Mouse (Mus musculus) MEL (cell line): ENCODE results near the gene Unc13a. TPM values are rescaled to one million over a fixed set of nuclear protein-coding genes. Genes with fewer than 3 reads are reported as not detected.

Source experiments
- DNase-seq: peaks from one replicate; pipeline ENCODE4 v3.0.0; 2011; ENCODE audit warnings: low read depth, low spot score
- H3K27ac ChIP-seq: 2 replicates; pipeline ENCODE4 v1.5.1; 2012; ENCODE audit warnings: low read depth, mild to moderate bottlenecking, control low read depth, low read length, moderate library complexity; ENCODE audit not compliant: control insufficient read depth
- H3K27me3 ChIP-seq, 2 experiments: fragments of 150-350 bp in 1 of 2; sonication (generic) in 1 of 2; 2 replicates each; pipeline ENCODE4 v1.6.1; 2012; ENCODE audit warnings: low read length in 2 of 2, mild to moderate bottlenecking in 2 of 2, improper control_type of control experiment in 1 of 2, moderate library complexity in 1 of 2; ENCODE audit not compliant: insufficient read depth in 2 of 2, control insufficient read depth in 1 of 2
- H3K36me3 ChIP-seq, 2 experiments: 2 replicates each; pipeline ENCODE4 v1.6.1; 2012 to 2014; ENCODE audit warnings: low read length in 2 of 2, improper control_type of control experiment in 1 of 2, inconsistent platforms in 1 of 2, mild to moderate bottlenecking in 1 of 2; ENCODE audit not compliant: insufficient read depth in 2 of 2, control insufficient read depth in 1 of 2
- H3K4me1 ChIP-seq, 2 experiments: fragments of 150-350 bp in 1 of 2; sonication (generic) in 1 of 2; 2 replicates each; pipeline ENCODE4 v1.6.1; 2012; ENCODE audit warnings: low read length in 2 of 2, improper control_type of control experiment in 1 of 2, mild to moderate bottlenecking in 1 of 2; ENCODE audit not compliant: insufficient read depth in 2 of 2, control insufficient read depth in 1 of 2
- H3K4me3 ChIP-seq, 2 experiments: fragments of 150-350 bp in 1 of 2; sonication (generic) in 1 of 2; 2 replicates each; pipeline ENCODE4 v1.5.1; 2012; ENCODE audit warnings: low read depth in 2 of 2, low read length in 2 of 2, mild to moderate bottlenecking in 2 of 2, moderate library complexity in 2 of 2, control low read depth in 1 of 2, improper control_type of control experiment in 1 of 2; ENCODE audit not compliant: control insufficient read depth in 1 of 2, insufficient read depth in 1 of 2
- H3K79me2 ChIP-seq: 2 replicates; pipeline ENCODE4 v1.6.1; 2012; ENCODE audit warnings: mild to moderate bottlenecking, low read length, moderate library complexity; ENCODE audit not compliant: control insufficient read depth, poor library complexity, insufficient read depth
- H3K9ac ChIP-seq: 2 replicates; pipeline ENCODE4 v1.6.1; 2012; ENCODE audit warnings: low read depth, mild to moderate bottlenecking, control low read depth, low read length, moderate library complexity; ENCODE audit not compliant: control insufficient read depth, poor library complexity, severe bottlenecking
- H3K9me3 ChIP-seq: fragments of 150-350 bp; sonication (generic); replicated peaks from 2 replicates; pipeline ENCODE4 v1.6.1; 2012; ENCODE audit warnings: mild to moderate bottlenecking, low read length, improper control_type of control experiment, moderate library complexity; ENCODE audit not compliant: insufficient read depth
- MAX ChIP-seq: IDR thresholded peaks from 2 replicates; pipeline ENCODE4 v1.6.1; 2011; ENCODE audit warnings: low read length, improper control_type of control experiment
- NELFE ChIP-seq: IDR thresholded peaks from 2 replicates; pipeline ENCODE4 v1.6.1; 2011; ENCODE audit warnings: low read depth, low read length, improper control_type of control experiment
- NRF1 ChIP-seq: IDR thresholded peaks from 2 replicates; pipeline ENCODE4 v1.6.1; 2014; ENCODE audit warnings: low read depth, mild to moderate bottlenecking, inconsistent platforms, low read length, improper control_type of control experiment, moderate library complexity; ENCODE audit not compliant: poor library complexity, insufficient read depth, severe bottlenecking
- POLR2AphosphoS5 ChIP-seq: IDR thresholded peaks from 2 replicates; pipeline ENCODE4 v1.6.1; 2012; ENCODE audit warnings: low read depth, borderline replicate concordance, mild to moderate bottlenecking, inconsistent platforms, low read length, moderate library complexity, mixed read lengths
- polyA plus RNA-seq, 2 experiments: library from polyadenylated mRNA; stranded (reverse) in 1 of 2; unstranded in 1 of 2; fragments of >175 nt in 1 of 2; fragments of >200 nt in 1 of 2; gene quantifications; 2 replicates each; pipeline versions ENCODE4 v1.2.1 to v1.2.4; 2012; ENCODE audit warnings: low replicate concordance in 2 of 2, low read depth in 1 of 2; ENCODE audit not compliant: insufficient read length in 2 of 2, insufficient read depth in 1 of 2, missing spikeins in 1 of 2
- total RNA-seq: library from RNA; depleted of rRNA; stranded (reverse); fragments of 300-350 nt; gene quantifications from 2 replicates; pipeline ENCODE4 v1.2.3, GENCODE M21; 2012; rRNA removed

The Unc13a gene
- total and polyA plus RNA-seq, 3 experiments: 0.81 to 3.6 TPM; not detected in 1

- no peak for TF ChIP-seq POLR2AphosphoS5
- no peak for TF ChIP-seq MAX
- TF ChIP-seq NRF1: no peak
- TF ChIP-seq NELFE: no peak
- H3K9me3 ChIP-seq: no peaks in the 10 kb centered on the region
- no peak overlapping the region for H3K27ac ChIP-seq
- DNase-seq: no peak
- H3K4me1 ChIP-seq: 0 out of 4 replicates have a peak, but pooled peaks cover 0 to 3% of the 10 kb centered on the region in 2 experiments
- H3K79me2 ChIP-seq: no peaks in the 10 kb centered on the region
- H3K27me3 ChIP-seq: no peaks in the 10 kb centered on the region; a peak in 2 of 4 replicates
- no peaks in the 10 kb centered on the region for H3K36me3 ChIP-seq
- no peak overlapping the region for H3K4me3 ChIP-seq
- no peak overlapping the region for H3K9ac ChIP-seq
Measured at GRCm38 (mm10) chr8:71574426-71574825, 97.1 kb downstream of the Unc13a start.

Other genes with a start within 250 kb of the Unc13a start
- 26.3 and 28.5 TPM in 2 replicates for gene Abhd8, start 208.1 kb downstream of the Unc13a start, total RNA-seq
- 10 to 100 TPM in 1 of 2 experiments, not detected in 1; 39.2 TPM for gene Abhd8, start 208.1 kb downstream of the Unc13a start, polyA plus RNA-seq
- gene Mrpl34, start 206.8 kb downstream of the Unc13a start, total RNA-seq: 123 and 143 TPM in 2 replicates
- 100 to 1,000 TPM in 1 of 2 experiments, not detected in 1; 196 TPM for gene Mrpl34, start 206.8 kb downstream of the Unc13a start, polyA plus RNA-seq
- gene Dda1, start 202.6 kb downstream of the Unc13a start, total RNA-seq: 49.7 and 59.6 TPM in 2 replicates
- 100 to 1,000 TPM in 1 of 2 experiments, not detected in 1; 110 TPM for gene Dda1, start 202.6 kb downstream of the Unc13a start, polyA plus RNA-seq
- gene Ano8, start 185.8 kb downstream of the Unc13a start, total RNA-seq: 3.5 and 3.9 TPM in 2 replicates
- 1 to 10 TPM in 1 of 2 experiments, not detected in 1; 4.8 TPM for gene Ano8, start 185.8 kb downstream of the Unc13a start, polyA plus RNA-seq
- 45.5 and 49.4 TPM in 2 replicates for gene Gtpbp3, start 183.7 kb downstream of the Unc13a start, total RNA-seq
- 10 to 100 TPM in 1 of 2 experiments, not detected in 1; 50.1 TPM for gene Gtpbp3, start 183.7 kb downstream of the Unc13a start, polyA plus RNA-seq
- 8.2 and 11.7 TPM in 2 replicates for gene Plvap, start 160.0 kb downstream of the Unc13a start, total RNA-seq
- gene Plvap, start 160.0 kb downstream of the Unc13a start, polyA plus RNA-seq: 10 to 100 TPM in 1 of 2 experiments, not detected in 1; 20.4 TPM
- not detected in 2 replicates for gene Ccdc194, start 146.0 kb downstream of the Unc13a start, total RNA-seq
- gene Ccdc194, start 146.0 kb downstream of the Unc13a start, polyA plus RNA-seq: not detected
- 41.1 and 49.9 TPM in 2 replicates for gene Bst2, start 134.3 kb downstream of the Unc13a start, total RNA-seq
- 100 to 1,000 TPM in 1 of 2 experiments, not detected in 1; 125 TPM for gene Bst2, start 134.3 kb downstream of the Unc13a start, polyA plus RNA-seq
- 39.5 and 46.5 TPM in 2 replicates for gene Mvb12a, start 128.8 kb downstream of the Unc13a start, total RNA-seq
- gene Mvb12a, start 128.8 kb downstream of the Unc13a start, polyA plus RNA-seq: 10 to 100 TPM in 1 of 2 experiments, not detected in 1; 67.3 TPM
- 1.2 and 1.7 TPM in 2 replicates for gene Tmem221, start 112.9 kb downstream of the Unc13a start, total RNA-seq
- 1 to 10 TPM in 1 of 2 experiments, not detected in 1; 5.1 TPM for gene Tmem221, start 112.9 kb downstream of the Unc13a start, polyA plus RNA-seq
- 0.04 TPM in 1 of 2 replicates, not detected in the other for gene Nxnl1, start 105.2 kb downstream of the Unc13a start, total RNA-seq
- gene Nxnl1, start 105.2 kb downstream of the Unc13a start, polyA plus RNA-seq: 1 to 10 TPM in 1 of 2 experiments, not detected in 1; 1.2 TPM
- gene Slc27a1, start 102.9 kb downstream of the Unc13a start, total RNA-seq: 0.42 and 0.46 TPM in 2 replicates
- 1 to 10 TPM in 1 of 2 experiments, not detected in 1; 1.3 TPM for gene Slc27a1, start 102.9 kb downstream of the Unc13a start, polyA plus RNA-seq
- 219 and 257 TPM in 2 replicates for gene Pgls, start 79.6 kb downstream of the Unc13a start, total RNA-seq
- 100 to 1,000 TPM in 1 of 2 experiments, not detected in 1; 225 TPM for gene Pgls, start 79.6 kb downstream of the Unc13a start, polyA plus RNA-seq
- gene Fam129c, start 74.1 kb downstream of the Unc13a start, total RNA-seq: 3.8 and 7.6 TPM in 2 replicates
- gene Fam129c, start 74.1 kb downstream of the Unc13a start, polyA plus RNA-seq: 1 to 10 TPM in 1 of 2 experiments, not detected in 1; 8.3 TPM
- gene Colgalt1, start 60.8 kb downstream of the Unc13a start, total RNA-seq: 37.8 and 50.9 TPM in 2 replicates
- gene Colgalt1, start 60.8 kb downstream of the Unc13a start, polyA plus RNA-seq: 100 to 1,000 TPM in 1 of 2 experiments, 10 to 100 TPM in 1; 59.0 to 102 TPM
- 4.2 and 5.1 TPM in 2 replicates for gene Jak3, start 4.5 kb upstream of the Unc13a start, total RNA-seq
- 10 to 100 TPM in 1 of 2 experiments, not detected in 1; 12.4 TPM for gene Jak3, start 4.5 kb upstream of the Unc13a start, polyA plus RNA-seq
- 0.54 and 0.69 TPM in 2 replicates for gene Insl3, start 17.5 kb upstream of the Unc13a start, total RNA-seq
- 1 to 10 TPM in 1 of 2 experiments, not detected in 1; 4.4 TPM for gene Insl3, start 17.5 kb upstream of the Unc13a start, polyA plus RNA-seq
- 0.10 and 0.19 TPM in 2 replicates for gene B3gnt3, start 30.0 kb upstream of the Unc13a start, total RNA-seq
- gene B3gnt3, start 30.0 kb upstream of the Unc13a start, polyA plus RNA-seq: under 1 TPM in 1 of 2 experiments, not detected in 1; 0.84 TPM
- gene Fcho1, start 54.0 kb upstream of the Unc13a start, total RNA-seq: 2.3 and 3.7 TPM in 2 replicates
- 1 to 10 TPM in 1 of 2 experiments, not detected in 1; 6.8 TPM for gene Fcho1, start 54.0 kb upstream of the Unc13a start, polyA plus RNA-seq
- 5.0 and 7.2 TPM in 2 replicates for gene Zfp709, start 210.3 kb upstream of the Unc13a start, total RNA-seq
- gene Zfp709, start 210.3 kb upstream of the Unc13a start, polyA plus RNA-seq: 1 to 10 TPM in 1 of 2 experiments, not detected in 1; 3.0 TPM
- 12.4 and 13.4 TPM in 2 replicates for gene Zfp882, start 236.9 kb upstream of the Unc13a start, total RNA-seq
- gene Zfp882, start 236.9 kb upstream of the Unc13a start, polyA plus RNA-seq: 10 to 100 TPM in 1 of 2 experiments, not detected in 1; 16.1 TPM
- 12.6 and 14.6 TPM in 2 replicates for gene Zfp617, start 236.9 kb upstream of the Unc13a start, total RNA-seq
- gene Zfp617, start 236.9 kb upstream of the Unc13a start, polyA plus RNA-seq: 10 to 100 TPM in 1 of 2 experiments, not detected in 1; 11.0 TPM